Mouse (Mus musculus) embryonic stem cell, embryonic (primary cell): ENCODE measurements around the gene Nid1.
"Not testable (repeated sequence)": the region's sequence is repeated elsewhere in the genome, so short reads cannot be mapped to it uniquely, and the experiment has no call there.

Source experiments
- CTCF ChIA-PET, 4 experiments: fragments of 300-600 bp in 2 of 4; fragments of 350-600 bp in 2 of 4; sonication (Branson Sonifier 250); formaldehyde crosslinking; loops; one replicate each; lab custom pipeline; 2022; ENCODE audit warnings: inconsistent platforms in 2 of 4; lab: Charles Lee
- POLR2A ChIA-PET, 4 experiments: fragments of 300-600 bp in 2 of 4; fragments of 350-600 bp in 2 of 4; sonication (Branson Sonifier 250); formaldehyde crosslinking; loops; one replicate each; lab custom pipeline; 2022; ENCODE audit warnings: antibody characterized with exemption in 4 of 4, inconsistent platforms in 1 of 4; lab: Charles Lee

Gene Nid1

DNA sequence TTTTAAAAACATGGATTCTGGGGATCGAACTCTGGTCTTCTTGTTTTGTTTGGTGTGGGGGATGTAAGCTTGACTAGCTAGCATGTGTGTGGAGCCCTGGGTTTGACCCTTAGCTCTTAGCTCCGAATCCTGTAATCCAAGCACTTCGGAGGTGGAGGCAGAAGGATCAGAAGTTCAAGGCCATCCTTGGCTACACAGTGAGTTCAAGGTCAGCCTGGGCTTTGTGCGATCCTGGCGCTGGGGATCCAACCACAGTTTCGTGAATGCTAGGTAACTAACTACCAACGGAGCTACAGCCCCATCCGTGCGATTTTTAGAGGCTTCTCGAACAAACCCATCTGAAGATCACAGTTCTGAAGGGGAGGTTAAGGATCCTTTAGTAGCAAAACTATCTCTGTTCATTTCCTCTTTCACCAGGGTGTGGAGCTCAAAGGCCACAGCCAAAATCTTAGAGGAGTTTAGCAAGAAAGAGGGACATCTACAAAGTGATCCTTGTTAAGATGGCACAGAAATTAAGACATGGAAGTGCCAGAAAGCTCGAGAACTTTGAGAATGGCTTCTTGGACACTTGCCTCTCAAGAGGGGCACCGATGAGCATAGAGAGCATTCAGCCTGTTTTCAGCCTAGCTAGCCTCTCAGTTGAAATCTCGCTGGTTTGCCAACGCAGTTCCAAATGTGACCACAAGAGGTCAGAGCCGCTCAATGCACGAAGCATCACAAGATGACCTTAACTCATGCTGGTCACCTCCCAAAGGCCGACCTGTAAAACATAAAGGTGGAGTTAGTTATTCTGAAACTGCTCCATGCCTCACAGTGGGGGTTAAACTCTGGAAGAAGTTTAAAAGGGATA is 79.2 kb downstream of the Nid1 start:
- POLR2A ChIA-PET = interaction anchor here in 3 of 4 experiments (0.6 to 2.8 kb wide), 21 partner anchors 12 to 452 kb away, joined by 3 to 10 read pairs (median 3); partner anchors contain the start of genes Lyst (in 2 of the 3) and B3galnt2 (in 1 of the 3)
- CTCF ChIA-PET = interaction anchor here (0.6 to 2.5 kb wide), 41 partner anchors 9 to 501 kb away, joined by 3 to 15 read pairs (median 4); partner anchors contain the start of gene Lyst (in 1 of the 4)

GRCm38 (mm10) chr13:13518114-13518513 is 80.8 kb downstream of the Nid1 start:
- ChIA-PET CTCF (interaction anchor here in 2 of 4 experiments (1.6 to 2.5 kb wide), 3 partner anchors 8 to 350 kb away, joined by 6 to 15 read pairs (median 8); no protein-coding TSS in a partner anchor), POLR2A (interaction anchor here in 2 of 4 experiments (1.0 to 2.8 kb wide), 5 partner anchors 14 to 72 kb away, joined by 3 to 10 read pairs (median 3); partner anchors contain the start of gene Lyst (in 1 of the 2))

DNA sequence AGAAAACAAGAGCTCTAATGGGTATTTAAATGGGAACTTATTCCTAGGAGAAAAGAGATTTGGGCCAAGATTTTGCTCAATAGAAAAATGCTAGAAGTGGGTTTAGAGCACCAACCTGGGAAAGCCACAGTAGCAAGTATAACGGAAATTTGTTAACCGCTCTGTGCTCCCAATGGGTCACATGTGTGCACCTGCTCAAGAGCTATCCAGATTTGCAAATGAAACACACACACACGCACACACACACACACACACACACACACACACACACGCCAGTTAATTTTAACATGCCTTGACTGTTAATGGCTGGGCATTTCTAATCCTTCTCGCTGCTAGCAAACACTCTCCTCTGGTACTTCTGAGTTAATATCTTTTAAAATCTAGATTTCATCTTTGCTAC is 83.1 kb downstream of the Nid1 start:
- POLR2A ChIA-PET = interaction anchor here in 1 of 4 experiments (0.9 kb wide), 1 partner anchor 12 kb away, joined by 3 read pairs; no protein-coding TSS in a partner anchor
- CTCF ChIA-PET = no interaction called here

GRCm38 (mm10) chr13:13523625-13524584 is 86.6 kb downstream of the Nid1 start:
- ChIA-PET POLR2A (interaction anchor here in 1 of 4 experiments (0.6 kb wide), 1 partner anchor 39 kb away, joined by 4 read pairs; no protein-coding TSS in a partner anchor), CTCF (interaction anchor here in 2 of 4 experiments (0.5 to 2.3 kb wide), 3 partner anchors 7 to 125 kb away, joined by 3 to 8 read pairs (median 4); no protein-coding TSS in a partner anchor)

- ChIA-PET POLR2A (no interaction called here), CTCF (interaction anchor here in 3 of 4 experiments (1.4 to 2.3 kb wide), 3 partner anchors 8 to 9 kb away, joined by 6 to 8 read pairs (median 7); no protein-coding TSS in a partner anchor)
Observed at GRCm38 (mm10) chr13:13525205-13525604, 87.9 kb downstream of the Nid1 start.

DNA sequence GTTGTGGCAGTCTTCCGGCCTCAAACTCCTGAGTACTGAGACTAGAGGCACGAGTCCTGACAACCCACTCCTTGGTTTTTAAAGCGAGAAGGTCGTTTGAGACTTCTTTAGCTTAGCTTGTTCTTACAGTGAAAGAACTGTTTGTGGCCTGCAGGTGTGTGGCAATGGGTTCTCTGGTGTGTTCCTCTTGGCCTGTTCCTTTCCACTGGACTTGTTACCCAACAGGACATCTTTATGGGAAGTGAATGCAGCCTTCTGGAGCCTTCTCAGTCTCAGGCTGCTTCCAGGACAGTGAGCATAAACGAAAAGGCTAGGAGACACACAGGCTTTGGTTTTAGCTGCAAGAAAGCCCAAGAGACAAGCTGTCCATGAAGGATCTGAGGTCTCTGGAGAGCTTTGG is 88.5 kb downstream of the Nid1 start:
- CTCF ChIA-PET = interaction anchor here in 3 of 4 experiments (1.4 to 2.3 kb wide), 3 partner anchors 9 kb away, joined by 6 to 8 read pairs (median 7); no protein-coding TSS in a partner anchor
- POLR2A ChIA-PET = interaction anchor here in 1 of 4 experiments (0.5 kb wide), 1 partner anchor 1288 kb away, joined by 8 read pairs; no protein-coding TSS in a partner anchor

- CTCF ChIA-PET = interaction anchor here in 3 of 4 experiments (0.7 to 1.6 kb wide), 3 partner anchors 12 to 18 kb away, joined by 3 to 4 read pairs (median 3); no protein-coding TSS in a partner anchor
- POLR2A ChIA-PET = interaction anchor here in 2 of 4 experiments (0.6 to 0.7 kb wide), 2 partner anchors 29 to 56 kb away, joined by 3 to 5 read pairs; no protein-coding TSS in a partner anchor
Observed at GRCm38 (mm10) chr13:13529115-13529542, 91.8 kb downstream of the Nid1 start.

DNA sequence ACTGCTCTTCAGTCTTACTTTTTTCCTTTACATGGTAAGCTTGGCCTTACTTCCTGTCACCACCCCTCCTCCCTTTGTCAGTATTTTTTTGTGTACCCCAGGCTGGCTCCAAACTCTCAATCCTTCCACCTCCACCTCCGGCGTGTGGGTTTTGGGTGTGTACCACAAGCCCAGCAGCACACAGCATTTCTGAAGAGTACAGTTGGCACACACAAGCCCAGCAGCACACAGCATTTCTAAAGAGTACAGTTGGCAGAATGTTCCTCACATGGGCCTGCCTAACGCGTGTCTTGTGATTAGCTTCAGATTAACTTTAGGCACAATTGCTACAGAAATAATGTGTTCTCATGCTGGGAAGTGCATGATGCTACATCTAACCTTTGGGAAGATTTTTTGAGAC is 93.6 kb downstream of the Nid1 start:
- ChIA-PET POLR2A (interaction anchor here in 1 of 4 experiments (0.6 to 1.5 kb wide), 2 partner anchors 16 to 45 kb away, joined by 3 to 5 read pairs; no protein-coding TSS in a partner anchor), CTCF (no interaction called here)

DNA sequence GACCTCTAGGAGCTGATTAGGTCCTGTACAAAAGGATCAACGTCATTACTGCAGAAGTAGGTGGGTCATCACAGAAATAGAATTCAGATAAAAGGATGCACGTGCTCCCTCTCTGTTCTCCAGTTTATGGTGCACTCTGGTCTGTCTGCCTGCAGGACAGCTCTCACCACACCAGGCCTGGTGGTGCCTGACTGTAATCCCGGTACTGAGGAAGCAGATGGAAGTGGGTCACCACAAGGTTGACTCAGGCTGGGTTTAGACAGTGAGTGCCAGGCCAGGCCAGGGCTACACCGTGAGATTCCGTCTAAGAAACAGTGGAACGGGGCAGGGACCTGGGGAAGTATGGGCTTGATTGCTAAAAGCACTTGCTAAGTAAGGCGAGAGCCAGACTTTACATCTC is 94.6 kb downstream of the Nid1 start:
- CTCF ChIA-PET = interaction anchor here in 1 of 4 experiments (1.2 kb wide), 1 partner anchor 15 kb away, joined by 3 read pairs; no protein-coding TSS in a partner anchor
- POLR2A ChIA-PET = interaction anchor here in 1 of 4 experiments (1.2 to 1.3 kb wide), 2 partner anchors 11 to 14 kb away, joined by 3 read pairs; no protein-coding TSS in a partner anchor

DNA sequence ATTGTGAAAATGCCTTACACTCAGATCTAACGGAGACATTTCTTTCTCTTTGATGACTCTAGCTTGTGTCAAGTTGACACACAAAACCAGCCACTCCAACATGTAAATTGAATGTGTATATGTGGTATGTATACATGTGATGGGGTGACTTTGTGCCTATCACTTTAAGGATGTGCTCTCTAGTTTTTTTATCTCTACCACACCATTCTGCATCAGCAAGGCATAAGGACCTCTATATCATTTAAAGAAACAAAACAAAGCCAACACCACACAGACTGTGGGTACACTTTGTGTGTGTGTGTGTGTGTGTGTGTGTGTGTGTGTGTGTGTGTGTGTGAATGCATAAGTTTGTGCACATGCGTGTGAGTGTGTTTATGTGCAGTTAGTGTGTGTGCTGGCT is 99.2 kb downstream of the Nid1 start:
- POLR2A ChIA-PET = no interaction called here
- CTCF ChIA-PET = no interaction called here

GRCm38 (mm10) chr13:13537272-13538015 is 100.1 kb downstream of the Nid1 start:
- ChIA-PET CTCF (interaction anchor here in 1 of 4 experiments (1.1 kb wide), 1 partner anchor 20 kb away, joined by 5 read pairs; no protein-coding TSS in a partner anchor), POLR2A (interaction anchor here in 1 of 4 experiments (0.5 to 1.7 kb wide), 3 partner anchors 9 to 527 kb away, joined by 4 to 8 read pairs (median 5); no protein-coding TSS in a partner anchor)

GRCm38 (mm10) chr13:13538585-13539300 is 101.4 kb downstream of the Nid1 start:
- ChIA-PET POLR2A (interaction anchor here in 3 of 4 experiments (0.6 to 1.7 kb wide), 8 partner anchors 8 to 52 kb away, joined by 3 to 8 read pairs (median 4); partner anchors contain the start of gene Lyst (in 2 of the 3)), CTCF (interaction anchor here in 2 of 4 experiments (0.7 to 1.1 kb wide), 3 partner anchors 22 to 42 kb away, joined by 3 to 5 read pairs (median 3); no protein-coding TSS in a partner anchor)

DNA sequence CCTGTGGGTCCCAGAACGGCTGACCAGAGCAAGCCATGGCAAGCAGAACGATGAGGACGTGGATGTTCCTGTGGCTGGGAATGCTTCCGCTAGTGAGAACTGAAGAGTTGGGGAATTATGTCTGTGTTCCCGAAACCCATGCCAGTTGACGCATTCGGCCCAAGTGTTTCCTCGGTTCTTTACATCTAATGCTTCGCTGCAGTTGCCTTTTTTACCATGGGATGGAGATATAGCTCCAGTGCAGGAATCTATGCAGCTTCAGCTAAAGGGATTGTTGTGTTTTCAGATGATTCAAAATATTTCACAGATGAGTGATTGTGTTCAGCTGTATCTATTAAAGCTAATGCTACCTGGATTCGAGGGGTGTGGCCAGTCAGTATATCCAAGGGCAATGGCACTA is 105.7 kb downstream of the Nid1 start:
- CTCF ChIA-PET, POLR2A ChIA-PET: not testable (repeated sequence)

DNA sequence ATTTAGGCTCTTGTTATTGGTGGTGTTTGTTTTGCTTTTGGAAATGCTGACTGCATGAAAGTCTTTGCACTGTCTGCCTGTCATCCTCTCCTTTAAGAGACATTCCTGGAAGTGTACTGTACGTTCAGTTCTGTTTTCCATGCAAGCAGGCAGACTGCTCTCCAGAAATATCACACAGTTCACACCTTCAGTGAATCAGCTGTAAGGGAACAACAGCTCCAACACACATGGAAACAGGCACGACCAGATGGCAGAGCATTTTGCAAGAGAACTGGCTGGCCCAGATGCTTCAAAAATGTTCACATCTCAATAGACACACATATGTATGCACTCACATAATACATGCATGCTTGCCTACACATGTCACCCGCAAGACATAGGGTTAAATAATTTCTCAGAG is 109.4 kb downstream of the Nid1 start:
- ChIA-PET CTCF (interaction anchor here in 3 of 4 experiments (0.5 to 1.2 kb wide), 3 partner anchors 18 to 66 kb away, joined by 3 to 6 read pairs (median 3); no protein-coding TSS in a partner anchor), POLR2A (interaction anchor here in 2 of 4 experiments (0.6 to 1.5 kb wide), 4 partner anchors 8 to 1903 kb away, joined by 3 to 5 read pairs (median 4); no protein-coding TSS in a partner anchor)

DNA sequence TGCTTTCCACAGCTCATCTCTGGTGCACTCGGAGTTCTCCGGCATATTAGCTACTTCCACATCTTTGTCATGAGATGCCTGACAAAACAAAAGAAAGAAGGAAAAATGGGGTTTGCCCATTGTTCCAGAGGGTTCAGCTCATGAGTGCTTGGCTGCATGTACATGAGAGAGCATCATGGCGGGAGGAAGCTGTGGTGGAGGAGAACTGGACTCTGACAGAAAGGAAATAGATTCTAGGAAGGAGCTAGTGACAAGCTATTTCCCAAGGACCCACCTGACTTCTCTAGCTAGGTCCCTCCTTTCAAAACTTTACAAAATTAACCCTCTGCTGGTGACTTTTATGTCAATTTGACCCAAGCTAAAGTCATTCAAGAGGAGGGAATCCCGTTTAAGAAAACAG is 110.5 kb downstream of the Nid1 start:
- CTCF ChIA-PET = interaction anchor here in 1 of 4 experiments (0.5 kb wide), 1 partner anchor 41 kb away, joined by 3 read pairs; no protein-coding TSS in a partner anchor

More for the DNA sequence above, 110.5 kb downstream of the Nid1 start:
- POLR2A ChIA-PET = interaction anchor here in 2 of 4 experiments (1.0 to 1.1 kb wide), 2 partner anchors 10 to 421 kb away, joined by 3 read pairs; no protein-coding TSS in a partner anchor
